Mouse (Mus musculus) myocyte (in vitro differentiated cells): ENCODE measurements around the gene Lcn2.

ENCODE experiments used
- CEBPB ChIP-seq: IDR thresholded peaks from 2 replicates; pipeline ENCODE4 v1.6.1; 2011; ENCODE audit warnings: mild to moderate bottlenecking, moderate library complexity; ENCODE audit not compliant: poor library complexity, insufficient read depth, severe bottlenecking
- E2F4 ChIP-seq: IDR thresholded peaks from one replicate; pipeline ENCODE4 v1.6.1; 2011; ENCODE audit warnings: mild to moderate bottlenecking, control low read depth, moderate library complexity; ENCODE audit not compliant: insufficient read depth
- MAX ChIP-seq: IDR thresholded peaks from one replicate; pipeline ENCODE4 v1.6.1; 2011; ENCODE audit warnings: low read depth, mild to moderate bottlenecking, control low read depth
- MYOD1 ChIP-seq, 3 experiments: IDR thresholded peaks; one replicate each; pipeline ENCODE4 v1.6.1; 2011; ENCODE audit warnings: control low read depth in 2 of 3, low read depth in 2 of 3, mild to moderate bottlenecking in 2 of 3, moderate library complexity in 1 of 3; ENCODE audit not compliant: insufficient read length in 2 of 3, control insufficient read depth in 1 of 3
- MYOG ChIP-seq, 3 experiments: IDR thresholded peaks; one replicate each; pipeline ENCODE4 v1.6.1; 2011; ENCODE audit warnings: control low read depth in 2 of 3, low read depth in 2 of 3, mild to moderate bottlenecking in 2 of 3; ENCODE audit not compliant: insufficient read length in 2 of 3, control insufficient read depth in 1 of 3, insufficient read depth in 1 of 3
- POLR2A ChIP-seq: IDR thresholded peaks from one replicate; pipeline ENCODE4 v1.6.1; 2011; ENCODE audit warnings: low read depth, mild to moderate bottlenecking, control low read depth, moderate library complexity; ENCODE audit not compliant: insufficient read length
- POLR2AphosphoS2 ChIP-seq: IDR thresholded peaks from one replicate; pipeline ENCODE4 v1.6.1; 2011; ENCODE audit warnings: low read depth, control low read depth; ENCODE audit not compliant: insufficient read length
- SRF ChIP-seq: IDR thresholded peaks from one replicate; pipeline ENCODE4 v1.6.1; 2011; ENCODE audit warnings: low read depth; ENCODE audit not compliant: control insufficient read depth, insufficient read length
- TCF12 ChIP-seq: IDR thresholded peaks from one replicate; pipeline ENCODE4 v1.6.1; 2011; ENCODE audit warnings: mild to moderate bottlenecking, control low read depth; ENCODE audit not compliant: poor library complexity, insufficient read depth, severe bottlenecking
- USF1 ChIP-seq: IDR thresholded peaks from one replicate; pipeline ENCODE4 v1.6.1; 2011; ENCODE audit warnings: low read depth, mild to moderate bottlenecking, control low read depth, moderate library complexity

GRCm38 (mm10) chr2:32339912-32340642 is 48.0 kb downstream of the Lcn2 start:
- no peak for TF ChIP-seq POLR2A
- TF ChIP-seq POLR2AphosphoS2: no peak
- no peak for TF ChIP-seq E2F4
- no peak for TF ChIP-seq TCF12
- no peak for TF ChIP-seq USF1
- TF ChIP-seq CEBPB: no peak
- TF ChIP-seq SRF: no peak
- no peak for TF ChIP-seq MYOD1 (IDR thresholded peaks at IDR 0.05; ENCODE audit: control insufficient read depth in 1 of 3, insufficient read length in 2 of 3, low read depth in 2 of 3)
- TF ChIP-seq MAX: no peak
- TF ChIP-seq MYOG (IDR thresholded peaks at IDR 0.05; ENCODE audit: control insufficient read depth in 1 of 3, insufficient read depth in 1 of 3, insufficient read length in 2 of 3, low read depth in 2 of 3): no peak
